Mouse (Mus musculus) hindbrain, embryonic 16.5 days (tissue): Measurements from ENCODE around the gene Neu1. TPM values are rescaled to one million over a fixed set of nuclear protein-coding genes. Genes with fewer than 3 reads are reported as not detected.
"Not testable (repeated sequence)": the region's sequence is repeated elsewhere in the genome, so short reads cannot be mapped to it uniquely, and the experiment has no call there.

Experiments
- ATAC-seq: fragments of 200-750 bp; cut with Nextera tagmentation; 2 replicates; pipeline ENCODE4 v1.8.0; 2017; ENCODE audit warnings: moderate TSS enrichment, moderate library complexity
- H3K27ac ChIP-seq: fragments of 300-500 bp; sonication (generic); 2 replicates; pipeline ENCODE4 v1.5.1; 2014; ENCODE audit warnings: low read depth, mild to moderate bottlenecking, control low read depth, low read length, moderate library complexity
- H3K27me3 ChIP-seq: fragments of 300-500 bp; sonication (generic); replicated peaks from 2 replicates; pipeline ENCODE4 v1.6.1; 2014; ENCODE audit warnings: low read length; ENCODE audit not compliant: control insufficient read depth, insufficient read depth
- H3K36me3 ChIP-seq: fragments of 300-500 bp; sonication (generic); 2 replicates; pipeline ENCODE4 v1.6.1; 2014; ENCODE audit warnings: mild to moderate bottlenecking, low read length, moderate library complexity, mixed read lengths; ENCODE audit not compliant: control insufficient read depth, insufficient read depth
- H3K4me1 ChIP-seq: fragments of 300-500 bp; sonication (generic); 2 replicates; pipeline ENCODE4 v1.6.1; 2014; ENCODE audit warnings: low read depth, low read length; ENCODE audit not compliant: control insufficient read depth, insufficient read depth
- H3K4me2 ChIP-seq: fragments of 300-500 bp; sonication (generic); 2 replicates; pipeline ENCODE4 v1.6.1; 2014; ENCODE audit warnings: mild to moderate bottlenecking, low read length, control low read depth, moderate library complexity
- H3K4me3 ChIP-seq: fragments of 300-500 bp; sonication (generic); 2 replicates; pipeline ENCODE4 v1.5.1; 2014; ENCODE audit warnings: mild to moderate bottlenecking, low read length, control low read depth, moderate library complexity
- H3K9ac ChIP-seq: fragments of 300-500 bp; sonication (generic); 2 replicates; pipeline ENCODE4 v1.6.1; 2014; ENCODE audit warnings: low read depth, mild to moderate bottlenecking, control low read depth, low read length, moderate library complexity
- H3K9me3 ChIP-seq: fragments of 300-500 bp; sonication (generic); 2 replicates; pipeline ENCODE4 v1.6.1; 2014; ENCODE audit warnings: mild to moderate bottlenecking, low read length, moderate library complexity; ENCODE audit not compliant: control insufficient read depth
- WGBS: fragments of 180-500 bp; shearing (Covaris S2); extraction: QIAGEN DNeasy Blood & Tissue Kit; methylation state at CpG from one replicate; pipeline ENCODE4 v1.1.7; 2014; 5-methylcytosine and 5-hydroxymethylcytosine counted together
- polyA plus RNA-seq: library from polyadenylated mRNA; unstranded; fragments of >200 nt; fragmentation: Nextera tagmentation; extraction: Ambion mirVana; gene quantifications from 2 replicates; pipeline ENCODE4 v1.2.1, GENCODE M21; 2015

Neu1 gene
- polyA plus RNA-seq, 1 experiment from 2014 or later, result 41.7 TPM

DNA sequence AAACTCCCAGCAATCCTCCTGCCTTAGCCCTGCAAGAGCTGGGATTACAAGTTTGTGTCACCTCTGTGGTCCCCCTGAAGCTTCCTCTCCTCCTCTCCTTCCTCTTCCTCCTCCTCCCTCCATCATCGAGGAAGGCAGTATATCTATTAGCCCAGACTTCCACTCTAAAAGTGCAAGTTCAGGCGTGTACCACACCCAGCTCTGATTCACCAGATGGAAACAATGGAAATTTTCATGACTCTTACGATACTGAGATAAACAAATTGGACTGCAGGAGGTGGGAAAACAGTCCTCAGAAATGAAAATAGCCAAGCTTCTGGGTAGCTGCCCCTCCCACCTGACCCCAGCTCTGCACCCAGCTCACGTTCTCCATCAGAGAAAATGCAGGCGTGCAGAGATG lies 34.6 kb downstream of the Neu1 start:
- 76% methylated on average over 5 of the region's 5 CpGs for WGBS
- H3K9me3 ChIP-seq, result no peaks in the 10 kb centered on the region
- H3K9ac ChIP-seq, result no peak overlapping the region
- H3K4me2 ChIP-seq, result no peak overlapping the region
- no peaks in the 10 kb centered on the region for H3K4me1 ChIP-seq
- no peaks in the 10 kb centered on the region for H3K36me3 ChIP-seq
- no peak for ATAC-seq
- no peak overlapping the region for H3K4me3 ChIP-seq
- H3K27me3 ChIP-seq, result peaks cover 23% of the 10 kb centered on the region
- H3K27ac ChIP-seq, result no peak overlapping the region

DNA sequence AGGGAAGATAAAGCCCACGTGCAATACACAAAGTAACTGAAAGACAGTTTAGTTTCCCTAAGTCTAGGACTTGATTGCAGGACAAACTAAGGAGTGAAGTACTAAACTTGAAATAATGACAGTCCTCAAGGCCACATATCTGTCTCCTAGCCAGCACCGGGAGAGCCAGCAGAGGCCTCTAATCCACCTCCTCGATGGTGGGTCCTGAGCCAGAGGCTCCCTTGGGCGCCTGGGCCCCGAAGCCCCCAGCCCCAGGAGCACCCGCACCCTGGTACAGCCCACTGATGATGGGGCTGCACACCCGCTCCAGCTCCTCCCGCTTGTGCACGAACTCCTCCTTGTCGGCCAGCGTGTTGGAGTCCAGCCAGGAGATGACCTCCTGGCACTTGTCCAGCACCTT lies 38.8 kb downstream of the Neu1 start, which contains the start of gene Gm20481:
Gm20481 (plus strand) TSS at position 91 of the 400 bp plus-strand sequence.
- H3K4me3 ChIP-seq, H3K9me3 ChIP-seq, H3K36me3 ChIP-seq, H3K4me1 ChIP-seq, H3K27ac ChIP-seq, H3K4me2 ChIP-seq, H3K9ac ChIP-seq, ATAC-seq: not testable (repeated sequence)
- 67% methylated on average over 6 of the region's 11 CpGs for WGBS
- H3K27me3 ChIP-seq, result peaks cover 21% of the 10 kb centered on the region

- H3K9me3 ChIP-seq, H3K4me2 ChIP-seq, H3K9ac ChIP-seq, H3K27ac ChIP-seq, ATAC-seq, H3K36me3 ChIP-seq, H3K4me1 ChIP-seq, H3K4me3 ChIP-seq: not testable (repeated sequence)
- peaks cover 21% of the 10 kb centered on the region for H3K27me3 ChIP-seq
- 35% methylated on average over 9 of the region's 37 CpGs for WGBS
These were observed 39.8 kb downstream of the Neu1 start for GRCm38 (mm10) chr17:34970850-34971249.

DNA sequence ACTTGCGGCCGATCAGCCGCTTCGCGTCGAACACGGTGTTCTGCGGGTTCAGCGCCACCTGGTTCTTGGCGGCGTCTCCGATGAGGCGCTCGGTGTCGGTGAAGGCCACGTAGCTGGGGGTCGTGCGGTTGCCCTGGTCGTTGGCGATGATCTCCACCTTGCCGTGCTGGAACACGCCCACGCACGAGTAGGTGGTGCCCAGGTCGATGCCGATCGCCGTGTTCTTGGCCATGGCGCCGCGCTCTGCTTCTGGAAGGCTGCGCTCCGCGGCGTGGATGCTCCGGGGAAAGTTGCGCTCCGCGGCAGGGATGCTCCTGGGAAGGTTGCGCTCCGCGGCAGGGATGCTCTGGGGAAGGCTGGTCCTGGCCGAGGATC lies 40.6 kb downstream of the Neu1 start:
- 0% methylated on average over 7 of the region's 43 CpGs for WGBS
- peaks cover 21% of the 10 kb centered on the region for H3K27me3 ChIP-seq

DNA sequence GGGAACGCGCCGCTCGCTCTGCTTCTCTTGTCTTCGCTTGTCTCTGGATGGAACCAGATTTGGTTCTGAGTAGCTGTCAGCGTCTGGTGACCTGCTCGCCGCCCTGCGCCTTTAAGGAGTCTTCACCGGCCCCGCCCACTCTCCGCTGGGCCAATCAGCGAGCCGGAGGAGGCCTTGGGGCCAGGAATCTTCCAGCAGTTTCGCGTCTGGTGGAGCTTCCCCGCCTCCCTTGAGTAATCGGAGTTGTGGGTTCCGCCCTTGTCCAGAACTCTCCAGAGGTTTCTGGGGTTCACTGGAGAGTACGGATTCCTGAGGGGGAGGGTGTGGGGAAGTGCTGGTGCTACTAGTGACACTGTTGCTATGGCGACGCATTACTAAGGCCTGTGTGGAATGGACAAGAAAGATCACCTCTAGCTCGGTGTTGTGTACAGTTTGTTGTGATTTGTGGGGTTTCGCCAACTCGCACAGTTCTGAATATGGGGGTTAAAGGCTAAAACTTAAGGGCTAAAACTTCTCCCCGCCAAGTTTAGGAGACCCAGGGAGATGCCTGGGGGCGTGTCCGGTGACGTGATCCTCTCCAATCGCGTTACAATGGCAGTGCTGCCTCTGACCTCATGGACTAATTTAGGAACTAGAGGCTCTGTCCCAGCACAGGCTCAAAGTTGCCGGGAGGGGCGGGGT lies 41.2 kb downstream of the Neu1 start, which contains the start of the genes Hspa1a and Hspa1l:
Hspa1a (minus strand) TSS at position 88 of the 681 bp plus-strand sequence.
Hspa1l (plus strand) TSS at position 635 of the 681 bp plus-strand sequence.
- not testable (repeated sequence) for H3K4me1 ChIP-seq, H3K27ac ChIP-seq, H3K36me3 ChIP-seq, H3K9me3 ChIP-seq
- Histone ChIP-seq H3K27me3 (peaks cover 21% of the 10 kb centered on the region), H3K9ac (peak within 1 kb of the TSS; percentile 52), H3K4me2 (peak within 1 kb of the TSS; percentile 86), H3K4me3 (peak within 1 kb of the TSS; percentile 41)
- ATAC-seq, result peak; percentile 95
- under 1% methylated on average over 26 of the region's 33 CpGs for WGBS

More for the DNA sequence above, 40.6 kb downstream of the Neu1 start:
- H3K4me2 ChIP-seq, result peak overlapping the region; percentile 86
- H3K4me3 ChIP-seq, result peak overlapping the region; percentile 41
- not testable (repeated sequence) for H3K9me3 ChIP-seq, H3K27ac ChIP-seq, H3K36me3 ChIP-seq, H3K4me1 ChIP-seq
- peak; percentile 72 for ATAC-seq
- peak overlapping the region; percentile 52; the same call in 1 of the 2 replicates for H3K9ac ChIP-seq

DNA sequence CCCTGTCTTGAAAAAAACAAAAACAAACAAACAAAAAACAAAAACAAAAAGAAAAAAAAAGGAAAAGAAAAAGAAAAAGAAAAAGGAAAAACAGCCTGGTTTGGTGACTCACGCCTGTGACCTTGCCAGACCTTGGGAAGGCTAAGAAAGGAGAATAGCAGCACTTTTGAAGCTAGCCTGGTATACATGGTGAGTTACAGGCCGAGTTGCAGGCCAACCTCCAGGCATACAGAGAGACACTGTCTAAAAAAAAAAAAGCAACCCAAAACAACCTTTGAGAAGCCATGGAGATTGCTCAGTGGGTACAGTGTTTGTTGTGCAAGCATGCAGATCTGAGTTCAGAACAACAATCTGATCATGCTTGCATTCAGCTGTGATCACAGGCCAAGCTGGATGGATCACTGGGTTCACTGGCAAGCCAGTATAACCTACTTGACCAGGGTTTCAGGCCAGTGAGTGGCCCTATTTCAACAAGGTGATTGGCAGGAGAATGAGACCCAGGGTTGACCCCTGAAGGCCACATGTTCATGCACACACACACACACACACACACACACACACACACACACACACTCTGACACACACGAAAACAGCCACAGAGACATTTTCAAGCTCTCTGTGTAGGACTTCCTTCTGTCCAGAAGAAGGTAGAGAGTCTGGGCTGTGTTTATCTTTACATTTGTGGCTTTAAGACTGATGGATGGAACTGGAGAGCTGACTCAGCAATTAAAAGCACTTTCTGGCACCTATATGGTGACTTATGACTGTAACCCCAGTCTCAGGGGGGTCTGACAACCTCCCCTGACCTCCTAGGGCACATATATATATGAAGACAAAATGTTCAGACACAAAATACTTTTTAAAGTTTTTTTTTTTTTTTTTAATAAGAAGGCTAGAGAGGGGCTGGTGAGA lies 44.8 kb downstream of the Neu1 start:
- Histone ChIP-seq H3K9ac (no peak overlapping the region), H3K27me3 (no peaks in the 10 kb centered on the region), H3K4me3 (no peak overlapping the region), H3K4me1 (peaks cover 9% of the 10 kb centered on the region), H3K4me2 (no peak overlapping the region), H3K9me3 (no peaks in the 10 kb centered on the region), H3K27ac (no peak overlapping the region), H3K36me3 (no peaks in the 10 kb centered on the region)
- 81% methylated on average over 3 of the region's 3 CpGs for WGBS
- no peak for ATAC-seq

GRCm38 (mm10) chr17:34977000-34977399 lies 45.9 kb downstream of the Neu1 start:
- Histone ChIP-seq H3K9ac (no peak overlapping the region), H3K4me2 (no peak overlapping the region), H3K27me3 (no peaks in the 10 kb centered on the region), H3K36me3 (no peaks in the 10 kb centered on the region), H3K4me3 (no peak overlapping the region), H3K4me1 (peaks cover 14% of the 10 kb centered on the region), H3K27ac (no peak overlapping the region), H3K9me3 (no peaks in the 10 kb centered on the region)
- ATAC-seq, result no peak
- WGBS, result 93% methylated on average over 20 of the region's 20 CpGs

DNA sequence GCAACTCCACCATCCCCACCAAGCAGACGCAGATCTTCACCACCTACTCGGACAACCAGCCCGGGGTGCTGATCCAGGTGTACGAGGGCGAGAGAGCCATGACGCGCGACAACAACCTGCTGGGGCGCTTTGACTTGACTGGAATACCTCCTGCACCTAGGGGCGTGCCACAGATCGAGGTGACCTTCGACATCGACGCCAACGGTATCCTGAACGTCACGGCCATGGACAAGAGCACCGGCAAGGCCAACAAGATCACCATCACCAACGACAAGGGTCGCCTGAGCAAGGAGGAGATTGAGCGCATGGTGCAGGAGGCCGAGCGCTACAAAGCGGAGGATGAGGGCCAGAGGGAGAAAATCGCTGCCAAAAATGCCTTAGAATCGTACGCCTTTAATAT lies 47.2 kb downstream of the Neu1 start:
- no peak overlapping the region for H3K27ac ChIP-seq
- no peak overlapping the region for H3K4me3 ChIP-seq
- 90% methylated on average over 27 of the region's 27 CpGs for WGBS
- H3K9me3 ChIP-seq, result no peaks in the 10 kb centered on the region
- no peak overlapping the region for H3K9ac ChIP-seq
- H3K4me2 ChIP-seq, result no peak overlapping the region
- H3K27me3 ChIP-seq, result no peaks in the 10 kb centered on the region
- peaks cover 17% of the 10 kb centered on the region for H3K4me1 ChIP-seq
- ATAC-seq, result no peak
- no peaks in the 10 kb centered on the region for H3K36me3 ChIP-seq

DNA sequence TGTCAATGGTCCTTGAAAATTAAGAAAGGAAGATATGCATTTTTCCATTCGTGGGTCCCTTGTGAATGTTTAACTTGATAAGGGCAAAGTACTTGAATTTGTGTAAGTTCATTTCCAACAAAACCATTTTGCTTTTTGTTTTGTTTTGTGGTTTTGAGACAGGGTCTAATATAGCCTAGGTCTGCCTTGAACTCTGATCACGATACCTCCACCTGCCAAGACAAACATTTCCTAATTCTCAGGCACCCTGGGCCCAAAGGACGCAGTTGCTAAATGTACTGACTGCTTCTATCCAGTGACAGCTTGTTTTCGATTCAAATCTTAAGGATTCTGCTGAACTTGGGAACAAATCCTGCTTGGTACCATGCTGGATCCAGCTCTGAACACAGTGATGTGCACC lies 48.6 kb downstream of the Neu1 start:
- WGBS, result 88% methylated on average over 4 of the region's 4 CpGs
- Histone ChIP-seq H3K4me2 (no peak overlapping the region), H3K9ac (no peak overlapping the region), H3K4me3 (no peak overlapping the region), H3K9me3 (no peaks in the 10 kb centered on the region), H3K27ac (no peak overlapping the region), H3K27me3 (no peaks in the 10 kb centered on the region), H3K36me3 (no peaks in the 10 kb centered on the region), H3K4me1 (peaks cover 17% of the 10 kb centered on the region)
- ATAC-seq, result no peak
